23 mouse cellular contexts compared by ENCODE assay signal in the genomic region with DNA sequence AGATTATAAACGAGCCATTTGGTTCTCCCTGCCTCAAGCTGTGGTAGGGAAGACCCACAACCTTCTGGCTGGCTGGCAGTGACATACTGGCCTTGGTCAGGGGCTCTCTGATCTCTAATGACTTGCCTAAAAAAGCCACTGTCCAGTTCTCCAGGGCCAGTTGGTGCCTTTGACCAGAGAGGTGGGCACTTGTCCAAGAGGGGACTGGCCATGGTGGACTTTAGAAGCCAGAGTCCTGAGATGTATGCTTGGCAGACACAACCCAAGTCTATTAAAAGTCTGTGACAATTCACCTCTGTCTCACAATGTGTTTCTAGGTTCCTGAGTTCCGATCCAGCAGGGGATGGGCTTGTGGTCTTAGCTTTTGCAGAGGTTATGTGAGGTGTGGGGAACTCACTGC. TPM values are rescaled to one million over a fixed set of nuclear protein-coding genes. Genes with fewer than 3 reads are reported as not detected.
DNase-seq lines count a peak whose midpoint lies in the region; ATAC-seq and TF ChIP-seq lines count a peak whose summit lies in the region.
"Had no signal": no experiment of that assay in that cellular context is flagged by ENCODE, and none has a peak within 500 bp of the region (broad histone marks: within the 10 kb centered on the region; RNA-seq: fewer than 3 reads in every experiment).

No protein-coding gene starts in this region.

- peak overlapping the region; percentile 74; the same call in 1 of the 2 replicates for H3K27ac ChIP-seq in gastrocnemius, adult 2 months
- no peak overlapping the region for H3K27ac ChIP-seq in kidney, adult 2 months (ENCODE audit: insufficient read depth, low read depth, low read length)
- no peak overlapping the region for H3K27ac ChIP-seq in kidney, embryonic 16.5 days (ENCODE audit: low read length)
- H3K27ac ChIP-seq: forebrain, embryonic 13.5 days; limb, embryonic 15.5 days; midbrain, embryonic 10.5 days; stomach, embryonic 15.5 days had no signal

- TF ChIP-seq CTCF in gastrocnemius, adult 2 months (IDR thresholded peaks at IDR 0.05) = no peak
- TF ChIP-seq CTCF in kidney, adult 2 months (conservative IDR thresholded peaks at IDR 0.05; ENCODE audit: insufficient read depth, insufficient read length, low read depth, low read length) = no peak

- no peak overlapping the region for H3K4me3 ChIP-seq in gastrocnemius, adult 2 months
- H3K4me3 ChIP-seq in kidney, adult 2 months (ENCODE audit: insufficient read depth, low read depth, low read length) = no peak overlapping the region
- no peak overlapping the region for H3K4me3 ChIP-seq in kidney, embryonic 16.5 days (ENCODE audit: low read length)
- H3K4me3 ChIP-seq: forebrain, embryonic 13.5 days; hindbrain, embryonic 13.5 days; limb, embryonic 15.5 days; midbrain, embryonic 10.5 days; myocyte; stomach, embryonic 15.5 days had no signal

- H3K9ac ChIP-seq in kidney, embryonic 16.5 days (replicated peaks; ENCODE audit: low read length) = no peak overlapping the region
- H3K9ac ChIP-seq: limb, embryonic 15.5 days; stomach, embryonic 15.5 days had no signal

- H3K27me3 ChIP-seq in kidney, adult 2 months (replicated peaks; ENCODE audit: control insufficient read depth, insufficient read depth, low read length) = no peaks in the 10 kb centered on the region
- peaks cover 3% of the 10 kb centered on the region for H3K27me3 ChIP-seq in kidney, embryonic 16.5 days (ENCODE audit: insufficient read depth, low read length)

- no peak for TF ChIP-seq POLR2A in kidney, adult 2 months (IDR thresholded peaks at IDR 0.05; ENCODE audit: low read depth, low read length)

- WGBS in kidney, adult 2 months = 48% methylated on average over 2 of the region's 2 CpGs
- WGBS in kidney, embryonic 16.5 days = 65% methylated on average over 2 of the region's 2 CpGs

- no peak for DNase-seq in gastrocnemius, adult 2 months
- DNase-seq in gastrocnemius, postnatal 4 days (ENCODE audit: low spot score in 2 of 2) = no peak
- peak; percentile 81 for DNase-seq in kidney, adult 2 months
- peak; percentile 36 for DNase-seq in adipocyte (ENCODE audit: low spot score)
- DNase-seq in kidney, postnatal 14 days = peak; percentile 50
- no peak for DNase-seq in embryo, embryonic 11 days
- no peak for DNase-seq in adrenal gland, adult 2 months
- DNase-seq: cerebellum, adult 18-20 months; cerebellum, postnatal 25 days; heart, postnatal 10 days; right cerebral cortex, adult 18-20 months; thymus, postnatal 25 days had no signal

- peaks cover 5% of the 10 kb centered on the region; the same call in 1 of the 2 replicates for H3K4me1 ChIP-seq in kidney, adult 2 months (ENCODE audit: control insufficient read depth, insufficient read depth, low read length)
- H3K4me1 ChIP-seq in kidney, embryonic 16.5 days (ENCODE audit: insufficient read depth, low read length) = 0 out of 2 replicates have a peak, but pooled peaks cover 9% of the 10 kb centered on the region

- H3K36me3 ChIP-seq in kidney, adult 2 months (ENCODE audit: control insufficient read depth, insufficient read depth, low read length) = no peaks in the 10 kb centered on the region
- H3K36me3 ChIP-seq in kidney, embryonic 16.5 days (ENCODE audit: insufficient read depth, low read length) = peaks cover 3% of the 10 kb centered on the region

- no peaks in the 10 kb centered on the region for H3K9me3 ChIP-seq in kidney, embryonic 16.5 days (ENCODE audit: low read length)
- H3K9me3 ChIP-seq: forebrain, embryonic 13.5 days; hindbrain, embryonic 13.5 days; limb, embryonic 15.5 days; midbrain, embryonic 10.5 days; stomach, embryonic 15.5 days had no signal

- H3K4me2 ChIP-seq in kidney, embryonic 16.5 days (replicated peaks; ENCODE audit: low read depth, low read length) = no peak overlapping the region
- H3K4me2 ChIP-seq: limb, embryonic 15.5 days had no signal

- intact Hi-C loops in gastrocnemius, adult 2 months (cut with DNase I) = no loop called here

- no peak for ATAC-seq in kidney, embryonic 16.5 days (ENCODE audit: low FRiP score, low TSS enrichment)

RNA-seq across cellular contexts. Expression of a gene that starts 7.3 kb away (rescaled TPM):
- total RNA-seq in gastrocnemius, adult 2 months (2021) = under 1 TPM in 1 of 2 experiments, not detected in 1; 0.15 TPM
- under 1 TPM in 1 of 2 experiments, not detected in 1; 0.25 TPM for total RNA-seq in gastrocnemius, postnatal 4 days (2021)
- 0.06 and 0.12 TPM in 2 replicates for polyA plus RNA-seq in kidney, adult 2 months (2012; rRNA removed)
- polyA plus RNA-seq in kidney, embryonic 16.5 days (2015; fragmentation: Nextera tagmentation; extraction: Ambion mirVana) = 0.40 and 0.67 TPM in 2 replicates
- not detected for total RNA-seq in adrenal gland, adult 2 months (2021)
- polyA plus RNA-seq in adrenal gland, adult 2 months (2012; rRNA removed) = 0.04 TPM in 1 of 2 replicates, not detected in the other
- total RNA-seq: adrenal gland, adult 18-20 months; granulocyte monocyte progenitor cell, adult 5-6 weeks; layer of hippocampus, postnatal 10 days had no signal
- polyA plus RNA-seq: heart, embryonic 11.5 days; hindbrain, embryonic 13.5 days had no signal

RNA-seq across cellular contexts. Expression of a gene that starts 27.4 kb away (rescaled TPM):
- total RNA-seq in gastrocnemius, adult 2 months (2021) = 100 to 1,000 TPM; 117 to 161 TPM
- 100 to 1,000 TPM; 123 to 124 TPM for total RNA-seq in gastrocnemius, postnatal 4 days (2021)
- 127 and 128 TPM in 2 replicates for polyA plus RNA-seq in kidney, adult 2 months (2012; rRNA removed)
- polyA plus RNA-seq in kidney, embryonic 16.5 days (2015; fragmentation: Nextera tagmentation; extraction: Ambion mirVana) = 57.4 and 71.4 TPM in 2 replicates
- 10 to 100 TPM; 94.9 to 96.2 TPM for total RNA-seq in adrenal gland, adult 2 months (2021)
- 68.1 and 88.7 TPM in 2 replicates for polyA plus RNA-seq in adrenal gland, adult 2 months (2012; rRNA removed)

RNA-seq across cellular contexts. Expression of a gene that starts 41.7 kb away (rescaled TPM):
- total RNA-seq in gastrocnemius, adult 2 months (2021) = 1 to 10 TPM; 4.0 to 7.2 TPM
- 10 to 100 TPM; 32.1 to 35.9 TPM for total RNA-seq in gastrocnemius, postnatal 4 days (2021)
- polyA plus RNA-seq in kidney, adult 2 months (2012; rRNA removed) = 8.8 and 10.8 TPM in 2 replicates
- 39.5 and 40.2 TPM in 2 replicates for polyA plus RNA-seq in kidney, embryonic 16.5 days (2015; fragmentation: Nextera tagmentation; extraction: Ambion mirVana)
- total RNA-seq in adrenal gland, adult 2 months (2021) = 10 to 100 TPM; 18.5 to 26.6 TPM
- 17.7 and 22.8 TPM in 2 replicates for polyA plus RNA-seq in adrenal gland, adult 2 months (2012; rRNA removed)
- total RNA-seq: granulocyte monocyte progenitor cell, adult 5-6 weeks had no signal

RNA-seq across cellular contexts. Expression of a gene that starts 50.6 kb away (rescaled TPM):
- total RNA-seq in gastrocnemius, adult 2 months (2021) = 100 to 1,000 TPM; 133 to 164 TPM
- total RNA-seq in gastrocnemius, postnatal 4 days (2021) = 10 to 100 TPM; 41.8 to 44.1 TPM
- 4.0 and 4.6 TPM in 2 replicates for polyA plus RNA-seq in kidney, adult 2 months (2012; rRNA removed)
- polyA plus RNA-seq in kidney, embryonic 16.5 days (2015; fragmentation: Nextera tagmentation; extraction: Ambion mirVana) = 8.4 and 10.5 TPM in 2 replicates
- 10 to 100 TPM; 15.9 to 17.8 TPM for total RNA-seq in adrenal gland, adult 2 months (2021)
- 17.5 and 21.7 TPM in 2 replicates for polyA plus RNA-seq in adrenal gland, adult 2 months (2012; rRNA removed)

Comparison
In these comparisons a context has a peak if more than half of its experiments do, and no peak if none do; other contexts are left out.
1. DNase-seq: peak in kidney, adult 2 months (single experiment), adipocyte (single experiment) and kidney, postnatal 14 days (single experiment); none in gastrocnemius, adult 2 months (single experiment), gastrocnemius, postnatal 4 days (0 of 2), embryo, embryonic 11 days (single experiment) and adrenal gland, adult 2 months (single experiment).